Mouse (Mus musculus) retina, postnatal 1 day (tissue): ENCODE data around the gene Dync1i2.
A peak's percentile ranks its signal among the peaks of the same experiment; 100 is the strongest.

Source experiments
- DNase-seq: peaks from one replicate; pipeline ENCODE4 v3.0.0-alpha.2; 2012

Dync1i2 gene

DNA sequence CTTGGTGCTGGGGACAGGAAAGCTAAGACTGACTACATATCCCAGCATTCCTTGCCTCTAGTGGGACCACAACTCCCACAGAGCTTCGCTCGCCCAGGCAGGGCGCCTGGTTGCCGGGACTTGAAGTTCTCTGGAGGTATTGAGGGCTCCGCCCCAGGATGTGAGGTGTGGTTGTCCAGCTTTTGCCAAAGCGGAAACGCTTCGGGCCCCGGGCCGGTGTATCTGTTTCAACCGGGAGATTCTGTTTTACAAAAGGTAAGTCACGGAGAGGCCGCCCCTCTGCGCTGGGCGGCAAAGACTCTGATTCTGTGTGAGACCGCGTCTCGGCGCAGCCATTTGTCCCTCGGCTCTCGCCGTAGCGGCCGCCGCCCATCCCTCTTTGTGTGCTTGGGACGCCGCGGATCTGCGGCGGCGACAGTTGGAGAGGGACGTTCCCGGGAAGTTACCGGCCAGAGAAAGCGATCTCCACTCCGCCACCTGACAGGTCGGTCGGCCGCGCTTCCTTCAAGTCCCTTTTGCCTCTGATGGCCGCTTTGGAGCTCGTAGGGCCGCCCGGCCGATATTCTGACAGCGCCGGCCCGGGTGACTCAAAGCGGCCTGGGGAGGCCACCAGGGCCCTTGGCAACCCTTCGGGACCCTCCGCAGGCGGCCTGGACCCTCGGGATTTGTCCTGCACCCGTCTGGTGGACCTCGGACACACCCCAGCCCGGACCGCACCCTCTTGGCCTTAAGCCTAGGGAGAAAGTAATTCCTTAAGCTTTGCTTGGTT, at the start of gene Dync1i2:
Gene Dync1i2, plus strand, starts transcription at position 116 of the 769 bp plus-strand sequence.
- peak; percentile 98 for DNase-seq

- DNase-seq: no peak
Measured at GRCm38 (mm10) chr2:71162831-71163621, 48.5 kb upstream of the Dync1i2 start.

GRCm38 (mm10) chr2:71167211-71167610, 44.3 kb upstream of the Dync1i2 start:
- no peak for DNase-seq

DNA sequence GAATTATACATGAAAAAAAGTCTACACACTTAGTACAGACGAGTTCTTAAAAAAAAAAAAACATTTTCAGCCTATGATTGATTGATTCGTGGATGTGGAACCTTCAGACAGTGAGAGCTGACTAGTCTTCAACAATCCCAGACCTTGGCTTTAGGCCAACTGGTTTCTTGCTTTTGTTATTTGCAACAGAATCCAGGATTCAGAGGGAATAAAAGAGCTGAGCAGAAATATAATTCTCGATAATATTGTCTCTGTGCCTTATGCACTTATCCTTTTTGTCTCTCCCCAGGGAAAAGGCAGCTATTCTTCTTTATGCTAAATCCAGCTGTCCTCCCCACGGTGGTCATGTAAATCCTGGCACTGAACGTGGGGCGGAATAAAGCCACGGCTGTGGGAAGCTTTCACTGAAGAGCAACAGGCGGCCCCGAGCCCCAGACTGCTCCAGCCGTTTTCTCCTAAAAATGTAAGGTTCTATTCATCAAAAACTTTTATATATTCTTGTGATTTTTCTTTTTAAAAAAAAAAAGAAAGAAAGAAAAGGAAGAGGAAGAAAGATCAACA, 43.0 kb upstream of the Dync1i2 start:
- peak; percentile 24 for DNase-seq

DNA sequence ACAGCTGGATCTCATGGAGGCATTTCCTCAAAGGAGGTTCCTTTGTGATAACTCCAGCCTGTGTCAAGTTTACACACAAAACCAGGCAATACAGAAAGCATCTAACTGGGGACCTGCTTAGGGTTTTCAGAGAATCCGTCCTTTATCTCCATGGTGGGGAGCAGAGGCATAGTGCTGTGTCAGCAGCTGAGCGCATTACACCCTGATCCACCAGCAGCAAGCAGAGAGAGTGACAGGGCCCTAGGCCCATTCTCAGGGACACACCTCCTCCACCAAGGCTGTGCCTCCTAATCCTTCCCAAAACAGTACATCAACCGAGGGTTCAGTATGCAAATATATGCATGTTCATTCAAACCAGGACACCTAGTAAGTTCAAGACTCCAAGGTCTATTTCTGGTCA, 38.5 kb upstream of the Dync1i2 start:
- no peak for DNase-seq

DNA sequence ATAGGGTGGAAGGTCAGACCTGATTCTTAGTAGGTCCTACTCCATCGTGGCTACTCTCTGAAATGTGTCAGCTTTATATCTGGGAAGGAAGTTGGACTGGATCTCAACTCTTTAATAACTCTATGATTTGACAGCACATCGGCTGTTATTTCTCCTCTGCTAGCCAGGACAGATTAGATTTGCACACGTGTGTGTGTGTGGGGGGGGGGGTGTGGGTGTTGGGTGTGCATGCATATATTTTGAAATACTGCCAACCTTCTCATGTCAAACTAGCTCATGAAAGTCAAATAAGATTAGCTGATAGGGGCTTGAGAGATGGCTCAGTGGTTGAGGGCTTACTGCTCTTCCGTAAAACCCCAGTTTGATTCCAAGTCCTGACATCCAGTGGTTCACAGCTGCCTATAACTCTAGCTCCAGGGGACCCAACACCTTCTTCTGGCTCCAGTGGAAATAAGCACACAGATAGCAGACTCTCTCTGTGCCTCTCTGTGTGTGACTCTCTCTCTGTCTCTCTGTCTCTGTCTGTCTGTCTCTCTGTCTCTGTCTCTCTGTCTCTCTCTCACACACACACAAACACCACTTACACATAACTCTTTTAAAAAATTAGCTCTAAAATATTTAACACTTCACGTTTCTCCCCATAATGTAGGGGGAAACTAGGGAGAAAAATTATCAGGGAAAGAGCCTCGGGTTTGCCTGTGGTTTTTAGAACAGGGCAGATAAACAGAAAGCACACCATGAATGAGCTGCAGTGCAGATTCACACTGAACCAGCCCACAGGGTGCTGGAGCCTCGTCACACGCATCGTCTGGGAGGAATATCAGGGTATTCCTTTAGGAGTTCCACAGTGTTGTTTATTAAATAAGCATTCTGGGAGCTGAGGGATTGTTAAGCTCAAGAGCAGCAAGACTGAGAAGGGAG, 34.9 kb upstream of the Dync1i2 start:
- no peak for DNase-seq

GRCm38 (mm10) chr2:71177250-71177615, 34.3 kb upstream of the Dync1i2 start:
- DNase-seq: no peak

DNA sequence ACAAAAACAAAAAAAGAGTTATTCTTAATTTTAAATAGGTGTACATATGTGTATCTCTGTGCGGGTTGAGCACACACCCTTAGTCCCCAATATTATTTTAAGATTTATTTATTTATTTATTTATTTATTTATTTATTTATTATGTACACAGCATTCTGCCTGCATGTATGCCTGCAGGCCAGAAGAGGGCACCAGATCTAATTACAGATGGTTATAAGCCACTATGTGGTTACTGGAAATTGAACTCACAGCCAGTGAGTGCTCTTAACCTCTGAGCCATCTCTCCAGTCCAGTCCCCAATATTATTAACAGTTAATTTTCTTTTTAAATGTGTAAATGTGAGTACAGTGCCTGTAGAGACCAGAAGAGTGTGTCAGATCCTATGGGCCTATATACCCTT, 33.7 kb upstream of the Dync1i2 start:
- no peak for DNase-seq

GRCm38 (mm10) chr2:71179716-71180115, 31.8 kb upstream of the Dync1i2 start:
- DNase-seq: no peak

- DNase-seq: no peak
Measured at GRCm38 (mm10) chr2:71180566-71181217, 30.8 kb upstream of the Dync1i2 start.

- no peak for DNase-seq
Measured at GRCm38 (mm10) chr2:71187950-71188349, 23.6 kb upstream of the Dync1i2 start.

- DNase-seq: no peak
Measured at GRCm38 (mm10) chr2:71188861-71189260, 22.6 kb upstream of the Dync1i2 start.

- peak; percentile 40 for DNase-seq
Measured at GRCm38 (mm10) chr2:71191391-71192194, 19.9 kb upstream of the Dync1i2 start.

GRCm38 (mm10) chr2:71192195-71192807, 19.2 kb upstream of the Dync1i2 start:
- peak; percentile 33 for DNase-seq

GRCm38 (mm10) chr2:71194137-71194960, 17.2 kb upstream of the Dync1i2 start:
- no peak for DNase-seq

DNA sequence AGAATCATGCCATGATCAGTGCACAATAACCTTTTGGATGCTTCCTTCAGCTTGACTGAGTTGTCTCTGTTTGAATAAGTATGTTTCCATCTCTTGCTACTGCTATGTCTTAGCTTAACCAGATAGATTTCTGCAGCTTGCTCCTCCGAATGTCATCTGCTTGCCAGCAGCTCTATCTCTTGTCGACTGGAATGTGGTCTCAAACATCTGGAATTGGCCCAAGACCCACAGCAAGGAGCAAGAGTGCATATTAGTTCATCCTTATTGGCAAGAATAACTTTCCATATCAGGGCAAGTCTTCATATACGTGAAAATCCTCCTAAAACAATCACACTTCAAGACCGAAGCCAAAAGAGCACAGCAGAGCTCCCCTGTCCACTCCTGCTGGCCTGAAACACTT, 14.6 kb upstream of the Dync1i2 start:
- no peak for DNase-seq

DNA sequence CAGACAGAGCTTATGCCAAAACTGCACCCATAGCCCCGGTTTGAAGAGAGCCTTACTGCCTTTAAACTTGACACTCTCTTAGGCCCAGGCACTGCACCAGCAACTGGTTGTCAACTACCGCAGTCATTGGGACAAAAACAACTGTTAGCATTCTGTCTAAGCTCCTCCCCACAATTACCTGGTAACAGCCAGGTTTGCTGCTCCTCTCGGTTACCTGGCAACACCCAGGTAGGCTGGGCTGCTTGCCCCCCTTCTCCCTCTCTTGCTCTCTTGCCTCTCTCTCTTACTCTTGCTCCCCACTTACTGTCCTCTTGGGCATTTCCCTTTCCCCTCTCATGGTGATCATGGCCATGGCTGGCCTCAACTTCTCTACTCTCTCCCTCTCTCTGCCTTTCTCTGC, 12.6 kb upstream of the Dync1i2 start:
- no peak for DNase-seq

DNA sequence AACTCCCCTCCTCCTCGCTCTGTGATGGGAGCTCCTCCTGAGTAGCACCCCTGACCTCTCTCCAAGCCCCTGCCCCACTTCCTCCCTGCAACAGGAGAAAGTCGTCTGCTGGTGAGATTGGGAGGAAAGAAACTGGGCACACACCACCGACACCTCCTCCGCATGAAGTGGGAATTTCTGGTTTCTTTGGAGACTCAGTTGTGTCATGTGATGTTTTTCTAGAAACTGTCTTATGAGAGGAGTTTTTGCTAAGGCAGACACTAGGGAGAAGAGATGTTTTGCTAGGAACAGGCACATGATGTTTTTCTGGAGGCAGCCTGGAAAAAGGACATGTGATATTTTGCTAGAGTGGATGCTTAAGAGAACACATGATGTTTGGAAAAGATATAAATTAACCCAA, 11.0 kb upstream of the Dync1i2 start:
- DNase-seq: no peak

GRCm38 (mm10) chr2:71201886-71202285, 9.6 kb upstream of the Dync1i2 start:
- no peak for DNase-seq

DNA sequence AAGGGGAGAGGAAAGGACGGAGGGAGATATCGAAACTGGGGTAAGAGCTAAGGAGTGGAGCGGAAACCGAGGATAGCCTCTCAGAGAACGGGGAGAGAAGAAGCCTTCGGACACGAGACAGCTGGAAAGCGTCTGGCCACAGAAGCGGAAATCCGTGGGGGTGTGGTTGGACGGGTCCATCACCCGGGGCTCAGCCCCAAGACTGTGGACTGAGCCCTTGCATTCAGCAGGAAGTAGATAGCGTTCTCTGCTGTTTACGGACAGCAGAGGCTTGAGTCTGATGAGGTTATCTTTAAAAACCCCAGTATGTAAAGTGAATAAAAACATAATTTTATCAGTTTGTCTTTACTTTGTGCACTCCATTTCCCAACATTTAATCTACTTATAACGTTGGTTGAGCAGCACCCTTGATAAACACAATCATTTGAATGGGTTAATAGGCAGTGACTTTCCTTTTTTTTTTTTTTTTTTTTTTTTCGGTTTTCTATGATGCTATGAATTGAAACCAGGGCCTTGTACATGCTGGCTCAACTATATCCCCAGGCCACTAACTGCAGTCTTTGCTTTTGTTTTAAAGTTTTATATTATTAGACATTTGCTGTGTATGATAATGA, 7.6 kb upstream of the Dync1i2 start:
- no peak for DNase-seq
